Mouse (Mus musculus) gonadal fat pad, adult 2 months (tissue): Measurements from ENCODE around the gene Nt5e. TPM values are rescaled to one million over a fixed set of nuclear protein-coding genes. Genes with fewer than 3 reads are reported as not detected.

Experiments
- DNase-seq: peaks from one replicate; pipeline ENCODE4 v3.0.0-alpha.2; 2012; ENCODE audit warnings: low read depth
- polyA plus RNA-seq: library from polyadenylated mRNA; depleted of rRNA; stranded (reverse); fragments of >200 nt; gene quantifications from 2 replicates; pipeline ENCODE4 v1.2.3, GENCODE M21; 2012

The Nt5e gene
- polyA plus RNA-seq, 1 experiment, result 20.5 TPM

DNA sequence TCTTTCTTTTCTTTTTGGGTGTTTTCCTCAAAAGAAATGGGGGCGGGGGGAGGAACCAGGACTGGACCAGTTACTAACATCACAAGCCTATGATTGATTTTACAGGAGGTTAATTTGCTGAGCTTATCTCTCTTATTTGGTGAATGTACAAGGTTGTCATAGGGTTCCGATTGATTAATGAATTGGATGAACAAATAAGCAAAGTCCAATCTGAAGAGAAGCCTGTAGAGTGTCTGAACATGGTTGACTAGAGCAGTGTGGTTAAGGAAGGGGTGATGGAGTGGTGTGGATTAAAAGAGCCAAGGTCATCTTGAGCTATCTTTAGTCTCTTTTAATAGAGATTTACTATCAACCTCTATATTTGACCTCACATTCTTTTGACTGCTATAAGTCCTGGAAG is 17.4 kb downstream of the Nt5e start:
- no peak for DNase-seq

GRCm38 (mm10) chr9:88346857-88347256 is 19.9 kb downstream of the Nt5e start:
- DNase-seq, result no peak

DNA sequence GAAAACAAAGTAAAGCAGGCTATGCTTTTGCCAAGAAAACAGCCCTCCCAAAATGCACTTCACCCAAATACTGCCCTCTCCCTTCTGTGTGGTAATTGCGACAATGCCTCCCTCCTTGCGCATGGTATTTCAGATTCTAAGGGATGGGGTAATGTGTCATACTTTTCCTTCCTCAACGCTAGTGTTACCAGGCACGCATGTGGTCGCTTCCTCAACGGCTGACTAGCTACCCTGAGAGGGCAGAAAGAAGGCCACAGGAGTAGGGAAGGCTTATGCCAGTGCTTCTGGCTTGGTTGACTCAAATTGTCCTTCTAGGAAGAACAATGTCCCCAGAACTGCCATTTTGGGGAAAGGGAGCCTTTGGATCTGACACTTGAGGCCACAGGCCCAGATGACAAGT is 21.6 kb downstream of the Nt5e start:
- no peak for DNase-seq

- DNase-seq, result no peak
These were observed 23.3 kb downstream of the Nt5e start for GRCm38 (mm10) chr9:88350317-88350716.

GRCm38 (mm10) chr9:88351163-88351562 is 24.2 kb downstream of the Nt5e start:
- no peak for DNase-seq

DNA sequence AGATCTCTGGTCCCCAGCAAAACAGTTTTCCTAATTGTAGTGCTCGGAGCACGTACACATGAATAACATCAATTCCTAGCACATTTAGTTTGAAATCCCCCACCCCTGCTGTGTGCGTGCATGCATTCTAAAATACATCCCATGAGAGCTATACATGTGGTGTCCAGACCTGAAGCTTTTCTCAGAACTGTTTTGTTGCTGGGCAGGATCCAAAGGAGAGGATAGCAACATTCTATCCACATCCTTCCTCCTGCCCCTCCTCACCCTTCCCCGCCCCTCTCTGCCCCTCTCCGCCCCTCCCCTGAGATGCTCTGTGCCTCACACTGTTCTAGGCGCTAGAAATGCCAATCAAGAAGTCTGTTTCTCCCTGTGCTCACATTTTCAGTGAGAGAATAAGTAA is 25.7 kb downstream of the Nt5e start:
- DNase-seq, result no peak

GRCm38 (mm10) chr9:88353459-88353858 is 26.5 kb downstream of the Nt5e start:
- DNase-seq, result no peak

- no peak for DNase-seq
These were observed 30.2 kb downstream of the Nt5e start for GRCm38 (mm10) chr9:88357173-88357572.

DNA sequence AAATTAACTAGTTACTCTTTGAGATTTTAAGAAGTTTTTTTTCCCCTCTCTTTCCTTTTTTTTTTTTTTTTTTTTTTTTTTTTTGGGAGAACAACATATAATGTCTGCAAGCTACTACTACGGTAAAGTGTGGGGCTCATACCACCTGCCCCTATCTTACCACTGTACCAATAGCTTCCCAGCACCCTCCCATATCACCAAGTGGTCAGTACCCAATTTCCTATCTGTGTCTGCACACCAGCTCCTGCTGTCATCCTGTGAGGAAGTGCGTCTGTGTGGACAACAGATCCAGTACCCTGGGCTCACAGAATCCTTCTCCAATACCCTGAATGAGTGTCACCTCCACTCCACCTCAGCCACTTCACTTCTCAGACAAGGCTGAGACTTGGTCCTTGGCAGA is 32.1 kb downstream of the Nt5e start:
- no peak for DNase-seq

DNA sequence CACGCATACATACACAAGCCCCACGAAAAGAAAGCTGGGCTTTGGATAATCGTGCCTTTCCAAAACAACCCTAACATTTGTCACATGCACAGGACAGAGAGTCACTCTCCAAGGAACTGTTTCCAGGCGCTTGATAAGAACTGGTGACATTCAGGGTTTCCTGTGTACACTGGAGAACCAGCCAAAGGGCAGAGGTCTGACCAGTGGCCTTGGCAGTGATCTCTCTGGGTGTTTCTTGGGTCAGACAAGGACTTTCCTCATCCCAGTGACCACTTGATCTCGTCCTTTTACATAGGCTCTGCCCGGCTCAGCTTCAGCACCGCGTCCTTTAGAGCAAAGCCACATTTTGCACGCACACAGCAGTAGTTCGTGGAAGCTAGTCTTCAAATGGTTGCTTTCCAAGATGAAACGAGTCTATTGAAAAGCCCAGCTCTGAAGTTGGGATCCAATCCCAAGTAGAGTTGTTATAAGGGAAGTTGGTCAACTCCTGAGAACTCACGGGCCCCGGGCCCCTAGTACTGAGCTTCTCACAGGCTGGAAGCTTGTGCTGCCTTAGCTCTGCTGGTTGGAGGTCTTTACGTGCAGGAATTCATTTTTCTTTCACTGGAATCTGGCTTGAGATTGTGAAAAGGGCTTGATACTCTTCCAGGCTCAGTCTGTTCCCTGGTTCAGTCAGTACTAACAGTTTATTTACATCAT is 34.4 kb downstream of the Nt5e start:
- no peak for DNase-seq

GRCm38 (mm10) chr9:88362055-88362850 is 35.3 kb downstream of the Nt5e start:
- no peak for DNase-seq

GRCm38 (mm10) chr9:88363102-88363501 is 36.1 kb downstream of the Nt5e start:
- no peak for DNase-seq

- DNase-seq, result no peak
These were observed 39.3 kb downstream of the Nt5e start for GRCm38 (mm10) chr9:88366308-88366707.

DNA sequence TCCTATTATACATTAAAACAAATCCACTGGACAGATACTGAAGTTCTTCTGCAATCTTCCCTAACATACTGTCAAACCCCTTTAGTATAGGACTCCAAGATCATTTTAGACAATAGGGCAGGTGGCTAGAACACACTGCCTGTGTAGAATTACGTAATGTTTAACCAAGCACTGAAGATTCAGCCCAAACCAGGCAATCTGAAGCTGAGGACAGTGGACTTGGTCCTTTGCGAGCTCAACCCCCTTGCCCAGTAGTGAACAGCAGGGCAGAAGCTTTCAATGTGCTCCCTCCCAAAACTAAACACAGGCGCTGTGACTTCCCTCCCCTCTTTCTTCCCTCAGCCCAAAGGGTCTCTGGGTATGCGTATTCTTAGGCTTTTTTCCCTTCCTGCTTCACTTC is 39.8 kb downstream of the Nt5e start:
- DNase-seq, result no peak

DNA sequence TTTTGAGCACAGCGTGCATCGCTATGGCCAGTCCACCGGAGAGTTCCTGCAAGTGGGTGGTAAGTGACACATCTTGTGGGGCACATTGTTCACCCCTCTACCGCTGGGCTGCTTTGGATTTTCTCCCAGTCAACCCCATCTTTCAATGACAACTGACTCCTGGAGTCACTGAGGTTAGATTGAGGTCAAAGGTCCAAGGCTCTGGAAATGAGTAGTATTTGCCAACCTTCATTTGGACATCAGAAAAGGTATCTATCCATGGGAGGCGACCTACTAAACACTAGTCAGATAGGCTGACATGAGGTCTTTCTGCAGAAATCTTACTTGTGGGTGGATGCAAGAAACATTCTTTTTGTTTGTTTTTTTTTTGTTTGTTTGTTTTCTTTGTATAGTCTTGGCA is 40.3 kb downstream of the Nt5e start:
- DNase-seq, result no peak

GRCm38 (mm10) chr9:88367751-88368150 is 40.8 kb downstream of the Nt5e start:
- no peak for DNase-seq

GRCm38 (mm10) chr9:88368476-88368875 is 41.5 kb downstream of the Nt5e start:
- DNase-seq, result no peak

- DNase-seq, result no peak
These were observed 42.7 kb downstream of the Nt5e start for GRCm38 (mm10) chr9:88369666-88370065.

GRCm38 (mm10) chr9:88371201-88371600 is 44.2 kb downstream of the Nt5e start:
- DNase-seq, result no peak

DNA sequence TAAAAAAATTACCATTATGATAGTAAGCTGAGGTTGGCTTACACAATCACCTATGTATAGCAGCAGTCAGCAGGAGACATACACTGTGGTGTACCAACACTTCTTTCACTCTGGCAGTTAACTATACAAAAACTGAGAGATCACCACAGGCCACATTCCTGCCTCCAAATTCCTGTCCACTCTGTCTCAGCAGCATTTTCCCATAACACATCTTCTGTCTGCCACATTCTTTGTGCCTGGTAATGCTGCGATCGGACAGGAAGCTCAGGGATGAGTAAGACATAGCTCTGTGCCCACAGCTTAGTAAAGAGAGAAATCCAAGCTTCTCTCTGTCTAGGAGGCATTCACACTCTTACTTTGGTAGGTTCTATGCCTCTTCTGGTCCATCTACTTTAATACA is 46.0 kb downstream of the Nt5e start:
- DNase-seq, result no peak

DNA sequence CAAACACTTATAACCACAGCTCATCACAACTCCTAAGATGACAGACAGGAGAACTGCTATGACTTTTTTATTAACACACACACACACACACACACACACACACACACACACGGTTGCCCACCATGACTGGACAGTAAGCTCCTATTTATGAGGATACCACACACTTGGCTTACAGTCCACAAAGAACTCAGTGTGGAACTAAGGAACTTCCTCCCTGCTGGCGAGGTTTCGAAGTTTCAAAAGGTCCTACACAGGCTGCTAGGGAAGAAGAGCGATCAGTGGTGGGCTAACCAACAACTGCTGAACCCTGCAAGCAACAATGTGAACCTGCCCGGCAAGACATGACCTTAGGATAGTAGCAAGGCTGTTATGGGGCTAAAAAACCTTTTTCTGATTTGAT is 50.5 kb downstream of the Nt5e start:
- no peak for DNase-seq

- no peak for DNase-seq
These were observed 52.1 kb downstream of the Nt5e start for GRCm38 (mm10) chr9:88379057-88379456.

GRCm38 (mm10) chr9:88380076-88380475 is 53.1 kb downstream of the Nt5e start:
- DNase-seq, result no peak
